Mouse (Mus musculus): Measurements from ENCODE around the gene Tmem199.
A peak's percentile ranks its signal among the peaks of the same experiment; 100 is the strongest.

Tmem199 gene

DNA sequence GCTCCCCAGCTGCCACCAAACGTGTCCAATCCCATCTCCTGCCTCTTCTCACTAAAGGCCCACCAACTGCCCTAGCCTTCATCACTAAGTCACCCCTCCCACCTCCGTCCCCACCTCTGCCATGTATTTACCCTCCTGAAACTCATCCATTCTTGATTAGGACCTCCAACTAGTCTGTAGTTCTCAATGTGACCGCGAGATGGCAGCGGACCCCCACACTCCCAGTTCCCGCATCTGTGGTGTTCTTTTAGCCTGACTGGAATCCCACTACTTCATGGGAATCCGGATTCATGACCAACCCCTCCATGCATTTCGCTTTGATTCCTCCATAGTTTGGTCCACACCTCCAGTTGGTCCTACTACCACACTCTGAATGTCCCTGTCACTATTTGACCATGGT lies 23.8 kb downstream of the Tmem199 start:
- peak; percentile 85 for DNase-seq (ENCODE audit: low read depth, low spot score)

- peak; percentile 55 for DNase-seq (ENCODE audit: low read depth, low spot score)
These were observed 28.3 kb downstream of the Tmem199 start for GRCm38 (mm10) chr11:78483639-78484038.

GRCm38 (mm10) chr11:78475289-78475688 lies 36.7 kb downstream of the Tmem199 start:
- DNase-seq (ENCODE audit: low read depth, low spot score): no peak

- DNase-seq (ENCODE audit: low read depth, low spot score): no peak
These were observed 40.5 kb downstream of the Tmem199 start for GRCm38 (mm10) chr11:78471326-78472103.

GRCm38 (mm10) chr11:78467932-78468331 lies 44.0 kb downstream of the Tmem199 start:
- DNase-seq (ENCODE audit: low read depth, low spot score): no peak

GRCm38 (mm10) chr11:78467515-78467914 lies 44.5 kb downstream of the Tmem199 start:
- DNase-seq (ENCODE audit: low read depth, low spot score): no peak

DNA sequence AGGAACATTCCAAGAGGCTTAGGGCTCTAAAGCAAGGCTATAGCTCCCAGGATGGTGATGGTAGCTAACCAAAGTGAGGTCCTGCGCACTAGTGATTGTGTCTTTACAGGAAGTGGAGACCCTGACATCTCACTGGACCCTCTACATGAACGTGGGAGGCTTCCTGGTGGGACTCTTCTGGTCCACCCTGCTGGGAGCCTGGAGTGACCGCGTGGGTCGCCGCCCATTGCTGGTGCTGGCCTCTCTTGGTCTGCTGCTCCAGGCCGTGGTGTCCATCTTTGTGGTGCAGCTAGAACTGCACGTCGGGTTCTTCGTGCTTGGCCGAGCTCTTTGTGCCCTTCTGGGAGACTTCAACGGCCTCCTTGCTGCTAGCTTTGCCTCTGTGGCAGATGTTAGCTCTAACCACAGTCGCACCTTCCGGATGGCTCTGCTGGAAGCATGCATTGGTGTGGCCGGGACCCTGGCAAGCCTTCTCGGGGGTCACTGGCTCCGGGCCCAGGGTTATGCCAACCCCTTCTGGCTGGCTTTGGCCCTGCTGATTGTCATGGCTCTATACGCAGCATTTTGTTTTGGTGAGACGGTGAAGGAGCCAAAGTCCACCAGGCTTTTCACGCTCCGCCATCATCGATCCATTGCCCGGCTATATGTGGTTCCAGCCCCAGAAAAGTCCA lies 45.6 kb downstream of the Tmem199 start:
- DNase-seq (ENCODE audit: low read depth, low spot score): no peak

- peak; percentile 93 for DNase-seq (ENCODE audit: low read depth, low spot score)
These were observed 46.3 kb downstream of the Tmem199 start, which contains the start of gene Slc46a1 for GRCm38 (mm10) chr11:78465568-78466180. Gene Slc46a1 (plus strand): TSS chr11:78465697.

DNA sequence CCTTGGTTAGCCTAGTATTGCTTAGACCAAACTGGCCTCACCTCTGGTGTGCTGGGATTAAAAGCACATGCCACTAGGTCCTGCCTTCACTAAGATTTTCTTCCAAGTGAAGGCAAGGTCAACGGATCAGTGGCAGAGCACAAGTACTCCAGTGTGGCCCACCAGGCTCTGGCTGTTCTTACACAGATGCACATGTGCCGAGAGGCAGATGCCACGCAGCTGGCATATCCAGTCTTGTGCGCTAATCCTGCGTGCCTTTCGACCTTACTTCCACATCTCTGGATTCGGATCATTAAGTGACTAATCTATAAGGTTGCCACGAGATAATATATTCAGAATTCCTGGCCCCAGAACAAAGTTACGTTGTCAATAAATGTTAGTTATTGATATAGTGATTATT lies 46.9 kb downstream of the Tmem199 start:
- no peak for DNase-seq (ENCODE audit: low read depth, low spot score)

GRCm38 (mm10) chr11:78463286-78464036 lies 48.5 kb downstream of the Tmem199 start:
- DNase-seq (ENCODE audit: low read depth, low spot score): peak; percentile 68

GRCm38 (mm10) chr11:78462669-78463068 lies 49.3 kb downstream of the Tmem199 start:
- DNase-seq (ENCODE audit: low read depth, low spot score): no peak

DNA sequence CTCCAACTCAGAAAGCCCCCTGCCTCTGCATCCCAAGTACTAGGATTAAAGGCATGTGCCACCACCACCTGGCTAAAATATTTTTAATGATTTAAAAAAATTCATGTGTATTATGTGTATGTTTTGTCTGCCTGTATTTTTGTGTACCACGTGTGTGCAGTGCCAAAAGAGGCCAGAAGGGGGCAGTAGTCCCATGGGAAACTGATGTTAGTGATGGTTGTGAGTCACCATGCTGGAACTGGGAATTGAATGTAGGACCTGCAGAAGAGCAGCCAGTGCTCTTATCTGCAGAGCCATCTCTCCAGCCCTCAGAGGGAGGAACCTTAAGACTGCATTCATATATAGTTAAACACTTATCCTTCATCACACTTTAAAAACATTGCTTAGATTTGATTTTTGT lies 50.1 kb downstream of the Tmem199 start:
- peak; percentile 76 for DNase-seq (ENCODE audit: low read depth, low spot score)

DNA sequence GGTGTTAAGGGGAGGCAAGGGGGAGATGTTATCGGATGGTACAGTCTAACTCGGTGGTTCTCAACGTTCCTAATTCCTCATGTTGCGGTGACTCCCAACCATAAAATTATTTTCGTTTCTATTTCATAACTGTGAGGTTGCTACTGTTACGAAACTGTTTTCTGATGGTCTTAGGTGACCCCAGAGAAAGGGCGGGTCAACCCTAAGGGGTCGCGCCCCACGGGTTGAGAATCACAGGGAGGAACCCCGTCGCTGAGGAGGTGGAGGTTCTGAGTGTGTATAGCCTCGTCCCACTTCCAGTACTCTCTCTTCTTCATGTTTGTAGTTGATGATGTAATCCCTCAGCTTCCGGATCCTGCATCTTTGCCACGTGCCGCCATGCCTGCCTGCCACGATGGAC lies 53.2 kb downstream of the Tmem199 start:
- no peak for DNase-seq (ENCODE audit: low read depth, low spot score)

Data from R1 (cell line).